Mouse (Mus musculus) midbrain, embryonic 14.5 days (tissue): ENCODE data around the gene Gm20388. TPM values are rescaled to one million over a fixed set of nuclear protein-coding genes. Genes with fewer than 3 reads are reported as not detected.
"Not testable (repeated sequence)": the region's sequence is repeated elsewhere in the genome, so short reads cannot be mapped to it uniquely, and the experiment has no call there.

Experiments used
- ATAC-seq: fragments of 200-750 bp; cut with Nextera tagmentation; 2 replicates; pipeline ENCODE4 v1.8.0; 2017; ENCODE audit warnings: moderate number of reproducible peaks, moderate library complexity; ENCODE audit not compliant: low FRiP score, low TSS enrichment
- DNase-seq: peaks from one replicate; pipeline ENCODE4 v3.0.0-alpha.2; 2015
- H3K27ac ChIP-seq: fragments of 300-500 bp; sonication (generic); replicated peaks from 2 replicates; pipeline ENCODE4 v1.5.1; 2014; ENCODE audit warnings: mild to moderate bottlenecking, low read depth, low read length, moderate library complexity
- H3K27me3 ChIP-seq: fragments of 300-500 bp; sonication (generic); 2 replicates; pipeline ENCODE4 v1.6.1; 2014; ENCODE audit warnings: low read length, control low read depth, mixed read lengths; ENCODE audit not compliant: control insufficient read depth, insufficient read depth
- H3K36me3 ChIP-seq: fragments of 300-500 bp; sonication (generic); 2 replicates; pipeline ENCODE4 v1.6.1; 2014; ENCODE audit warnings: low read length, control low read depth; ENCODE audit not compliant: control insufficient read depth, insufficient read depth
- H3K4me1 ChIP-seq: fragments of 300-500 bp; sonication (generic); 2 replicates; pipeline ENCODE4 v1.6.1; 2014; ENCODE audit warnings: mild to moderate bottlenecking, antibody characterized with exemption, low read length, control low read depth; ENCODE audit not compliant: control insufficient read depth, insufficient read depth
- H3K4me2 ChIP-seq: fragments of 300-500 bp; sonication (generic); 2 replicates; pipeline ENCODE4 v1.6.1; 2014; ENCODE audit warnings: mild to moderate bottlenecking, low read length, moderate library complexity
- H3K4me3 ChIP-seq: fragments of 300-500 bp; sonication (generic); replicated peaks from 2 replicates; pipeline ENCODE4 v1.5.1; 2014; ENCODE audit warnings: low read depth, low read length
- H3K9ac ChIP-seq: fragments of 300-500 bp; sonication (generic); replicated peaks from 2 replicates; pipeline ENCODE4 v1.6.1; 2014; ENCODE audit warnings: mild to moderate bottlenecking, low read length, moderate library complexity
- H3K9me3 ChIP-seq: fragments of 300-500 bp; sonication (generic); 2 replicates; pipeline ENCODE4 v1.6.1; 2016; ENCODE audit warnings: low read length, control low read depth, mixed read lengths; ENCODE audit not compliant: control insufficient read depth
- WGBS: fragments of 180-500 bp; shearing (Covaris S2); extraction: QIAGEN DNeasy Blood & Tissue Kit; methylation state at CpG from one replicate; pipeline ENCODE4 v1.1.7; 2014; 5-methylcytosine and 5-hydroxymethylcytosine counted together
- polyA plus RNA-seq: library from polyadenylated mRNA; unstranded; fragments of >200 nt; fragmentation: Nextera tagmentation; extraction: Ambion mirVana; gene quantifications from 2 replicates; pipeline ENCODE4 v1.2.1, GENCODE M21; 2014

Gene Gm20388
- polyA plus RNA-seq, 1 experiment from 2014 or later, result 4.1 TPM

DNA sequence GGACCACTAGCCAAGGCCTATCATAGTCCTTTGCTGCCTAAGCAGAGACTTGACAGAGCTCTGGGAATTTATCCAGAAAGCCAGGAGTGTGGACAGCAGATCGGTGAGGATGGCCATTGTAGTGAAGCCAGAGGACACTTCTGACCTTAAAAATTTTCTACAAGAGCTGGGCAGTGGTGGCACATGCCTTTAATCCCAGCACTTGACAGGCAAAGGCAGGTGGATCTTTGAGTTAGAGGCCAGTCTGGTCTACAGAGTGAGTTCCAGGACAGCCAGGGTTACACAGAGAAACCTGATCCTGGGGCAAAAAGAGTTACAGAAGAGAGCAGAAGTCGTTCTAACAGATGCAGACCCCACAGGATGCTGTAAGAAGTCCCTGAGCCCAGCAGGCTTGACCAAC is 2405.8 kb downstream of the Gm20388 start:
- Histone ChIP-seq H3K36me3 (no peaks in the 10 kb centered on the region), H3K27me3 (no peaks in the 10 kb centered on the region), H3K4me1 (peaks cover 13% of the 10 kb centered on the region), H3K9me3 (no peaks in the 10 kb centered on the region), H3K4me2 (no peak overlapping the region), H3K4me3 (no peak overlapping the region), H3K9ac (no peak overlapping the region), H3K27ac (no peak overlapping the region)
- ATAC-seq (no peak), DNase-seq (no peak)
- WGBS, result 63% methylated on average over 2 of the region's 2 CpGs

DNA sequence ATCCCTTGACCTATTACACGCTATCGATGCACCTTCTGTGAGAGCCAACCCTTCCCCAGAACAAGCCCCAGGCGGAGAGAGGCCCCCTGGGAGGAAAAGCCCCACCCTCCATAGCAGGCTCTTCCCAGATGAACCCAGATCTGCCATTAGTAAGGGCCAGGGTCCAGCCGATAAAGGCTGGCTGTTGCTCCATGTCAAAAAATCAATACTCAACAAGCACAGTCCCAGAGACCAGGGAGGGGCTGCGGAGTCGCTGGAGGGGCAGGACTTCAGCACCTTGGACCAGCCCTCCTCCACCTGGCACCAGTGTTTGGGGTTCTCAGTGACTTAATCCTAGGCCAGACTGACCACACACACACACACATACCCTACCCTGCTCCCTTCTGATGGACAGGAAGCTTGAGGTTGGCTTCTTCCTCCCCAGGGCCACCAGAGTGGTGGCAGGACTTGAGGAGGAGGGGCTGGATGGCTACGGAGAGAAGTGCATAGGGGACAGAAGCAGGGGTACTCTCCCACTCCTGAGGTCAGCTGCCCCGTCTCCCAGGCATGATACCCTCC is 2407.4 kb downstream of the Gm20388 start:
- WGBS, result 58% methylated on average over 8 of the region's 8 CpGs
- peaks cover 17% of the 10 kb centered on the region for H3K4me1 ChIP-seq

DNA sequence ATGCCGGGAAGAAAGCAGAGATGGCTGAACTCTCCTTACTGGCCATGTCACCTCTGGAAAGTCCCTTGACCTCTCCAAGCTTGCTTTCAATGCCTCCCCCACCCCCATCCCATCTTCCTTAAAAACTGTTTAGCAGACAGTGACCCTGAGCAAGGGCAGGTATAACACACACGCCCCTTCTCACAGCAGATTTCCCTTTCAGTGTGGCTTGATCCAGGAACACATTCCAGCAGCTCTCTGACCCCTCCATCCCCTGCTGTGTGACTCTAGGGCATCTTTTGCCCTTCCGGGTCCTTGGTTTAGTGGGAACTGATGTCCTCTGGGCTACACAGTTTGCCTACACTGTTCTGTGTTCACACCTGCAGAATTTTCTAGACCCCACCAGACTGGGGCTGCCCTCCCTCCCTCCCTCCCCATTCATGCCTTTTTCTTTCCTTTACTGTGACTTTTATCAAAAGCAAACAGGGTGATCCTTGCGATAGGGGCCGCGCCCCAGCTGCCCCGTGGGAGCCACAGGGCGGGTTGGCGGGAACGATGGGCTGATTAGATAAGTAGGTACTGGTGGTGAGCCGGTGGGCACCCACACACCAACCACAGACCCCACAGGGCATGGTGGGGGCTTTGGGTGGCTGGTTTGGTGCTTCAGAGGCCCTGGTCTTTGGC is 2408.5 kb downstream of the Gm20388 start:
- DNase-seq (no peak), ATAC-seq (no peak)
- H3K27ac ChIP-seq, result no peak overlapping the region
- H3K27me3 ChIP-seq, result no peaks in the 10 kb centered on the region
- 69% methylated on average over 11 of the region's 11 CpGs for WGBS
- no peak overlapping the region for H3K9ac ChIP-seq
- no peaks in the 10 kb centered on the region for H3K9me3 ChIP-seq
- no peaks in the 10 kb centered on the region for H3K36me3 ChIP-seq
- H3K4me1 ChIP-seq, result peaks cover 24% of the 10 kb centered on the region
- no peak overlapping the region for H3K4me2 ChIP-seq
- H3K4me3 ChIP-seq, result no peak overlapping the region

More for the DNA sequence above, 2407.4 kb downstream of the Gm20388 start:
- Histone ChIP-seq H3K27me3 (no peaks in the 10 kb centered on the region), H3K4me3 (no peak overlapping the region), H3K36me3 (no peaks in the 10 kb centered on the region), H3K9me3 (no peaks in the 10 kb centered on the region), H3K4me2 (no peak overlapping the region), H3K9ac (no peak overlapping the region), H3K27ac (no peak overlapping the region)
- DNase-seq (no peak), ATAC-seq (no peak)

GRCm38 (mm10) chr8:122319708-122320075 is 2409.1 kb downstream of the Gm20388 start:
- Histone ChIP-seq H3K27me3 (no peaks in the 10 kb centered on the region), H3K27ac (no peak overlapping the region), H3K36me3 (no peaks in the 10 kb centered on the region), H3K9me3 (no peaks in the 10 kb centered on the region), H3K4me2 (no peak overlapping the region), H3K9ac (no peak overlapping the region), H3K4me1 (peaks cover 27% of the 10 kb centered on the region), H3K4me3 (no peak overlapping the region)
- no peak for ATAC-seq
- 78% methylated on average over 7 of the region's 7 CpGs for WGBS
- no peak for DNase-seq

- ATAC-seq (no peak), DNase-seq (no peak)
- H3K9me3 ChIP-seq, result no peaks in the 10 kb centered on the region
- H3K36me3 ChIP-seq, result no peaks in the 10 kb centered on the region
- H3K27ac ChIP-seq, result peak overlapping the region; percentile 28; the same call in 1 of the 2 replicates
- H3K4me2 ChIP-seq, result no peak overlapping the region
- H3K27me3 ChIP-seq, result no peaks in the 10 kb centered on the region
- 2% methylated on average over 3 of the region's 3 CpGs for WGBS
- H3K4me1 ChIP-seq, result peaks cover 34% of the 10 kb centered on the region
- H3K9ac ChIP-seq, result no peak overlapping the region
- no peak overlapping the region for H3K4me3 ChIP-seq
Measured at GRCm38 (mm10) chr8:122320541-122320940, 2409.9 kb downstream of the Gm20388 start.

GRCm38 (mm10) chr8:122321455-122321921 is 2410.8 kb downstream of the Gm20388 start:
- Histone ChIP-seq H3K9ac (0 out of 2 replicates have a peak overlapping the region, but pooled peaks have one; percentile 16), H3K4me1 (peaks cover 42% of the 10 kb centered on the region), H3K36me3 (no peaks in the 10 kb centered on the region), H3K9me3 (no peaks in the 10 kb centered on the region), H3K4me2 (no peak overlapping the region), H3K4me3 (no peak overlapping the region), H3K27me3 (no peaks in the 10 kb centered on the region), H3K27ac (no peak overlapping the region)
- 65% methylated on average over 10 of the region's 10 CpGs for WGBS
- DNase-seq (no peak), ATAC-seq (no peak)

GRCm38 (mm10) chr8:122322126-122322525 is 2411.5 kb downstream of the Gm20388 start:
- no peaks in the 10 kb centered on the region for H3K9me3 ChIP-seq
- peaks cover 42% of the 10 kb centered on the region for H3K4me1 ChIP-seq
- no peak overlapping the region for H3K4me3 ChIP-seq
- no peak overlapping the region for H3K27ac ChIP-seq
- ATAC-seq (no peak), DNase-seq (no peak)
- 89% methylated on average over 7 of the region's 7 CpGs for WGBS
- no peak overlapping the region for H3K9ac ChIP-seq
- no peaks in the 10 kb centered on the region for H3K27me3 ChIP-seq
- no peaks in the 10 kb centered on the region for H3K36me3 ChIP-seq
- no peak overlapping the region for H3K4me2 ChIP-seq

GRCm38 (mm10) chr8:122322792-122323191 is 2412.2 kb downstream of the Gm20388 start:
- Histone ChIP-seq H3K27me3 (no peaks in the 10 kb centered on the region), H3K9ac (no peak overlapping the region), H3K4me1 (peaks cover 42% of the 10 kb centered on the region), H3K4me2 (no peak overlapping the region), H3K27ac (0 out of 2 replicates have a peak overlapping the region, but pooled peaks have one; percentile 5), H3K36me3 (no peaks in the 10 kb centered on the region), H3K4me3 (no peak overlapping the region), H3K9me3 (no peaks in the 10 kb centered on the region)
- WGBS, result 61% methylated on average over 11 of the region's 11 CpGs
- ATAC-seq (no peak), DNase-seq (no peak)

DNA sequence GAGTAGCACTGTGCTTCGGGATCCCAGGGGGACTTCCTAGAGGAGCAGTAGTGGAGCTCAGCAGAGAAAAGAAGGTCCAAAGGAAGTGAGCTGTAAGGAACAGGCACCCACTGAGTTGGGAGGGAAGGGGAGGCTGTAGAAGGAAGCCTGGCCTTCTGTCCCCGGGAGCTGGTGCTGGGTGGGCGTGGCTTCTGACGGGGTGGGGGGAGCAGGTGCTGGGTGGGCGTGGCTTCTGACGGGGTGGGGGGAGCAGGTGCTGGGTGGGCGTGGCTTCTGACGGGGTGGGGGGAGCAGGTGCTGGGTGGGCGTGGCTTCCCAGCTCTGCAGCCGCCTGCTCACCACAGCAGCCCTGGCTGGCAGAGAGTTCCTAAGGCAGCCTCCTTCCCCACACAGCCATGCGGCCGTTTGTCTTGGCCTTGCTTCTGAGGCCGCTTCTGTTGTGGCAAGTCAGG is 2413.3 kb downstream of the Gm20388 start:
- 0 out of 2 replicates have a peak overlapping the region, but pooled peaks have one; percentile 12 for H3K9ac ChIP-seq
- H3K4me3 ChIP-seq, H3K9me3 ChIP-seq, H3K27me3 ChIP-seq, H3K4me2 ChIP-seq, ATAC-seq, DNase-seq, H3K36me3 ChIP-seq: not testable (repeated sequence)
- H3K4me1 ChIP-seq, result peaks cover 51% of the 10 kb centered on the region
- WGBS, result 7% methylated on average over 12 of the region's 13 CpGs
- 0 out of 2 replicates have a peak overlapping the region, but pooled peaks have one; percentile 32 for H3K27ac ChIP-seq
